Mouse (Mus musculus) thymus, postnatal 10 days (tissue): ENCODE data around the gene Cep57.
A peak's percentile ranks its signal among the peaks of the same experiment; 100 is the strongest.

Experiments
- DNase-seq, 2 experiments: peaks; one replicate each; pipeline ENCODE4 v3.0.0; 2021; ENCODE audit warnings: low spot score in 2 of 2

Gene Cep57

DNA sequence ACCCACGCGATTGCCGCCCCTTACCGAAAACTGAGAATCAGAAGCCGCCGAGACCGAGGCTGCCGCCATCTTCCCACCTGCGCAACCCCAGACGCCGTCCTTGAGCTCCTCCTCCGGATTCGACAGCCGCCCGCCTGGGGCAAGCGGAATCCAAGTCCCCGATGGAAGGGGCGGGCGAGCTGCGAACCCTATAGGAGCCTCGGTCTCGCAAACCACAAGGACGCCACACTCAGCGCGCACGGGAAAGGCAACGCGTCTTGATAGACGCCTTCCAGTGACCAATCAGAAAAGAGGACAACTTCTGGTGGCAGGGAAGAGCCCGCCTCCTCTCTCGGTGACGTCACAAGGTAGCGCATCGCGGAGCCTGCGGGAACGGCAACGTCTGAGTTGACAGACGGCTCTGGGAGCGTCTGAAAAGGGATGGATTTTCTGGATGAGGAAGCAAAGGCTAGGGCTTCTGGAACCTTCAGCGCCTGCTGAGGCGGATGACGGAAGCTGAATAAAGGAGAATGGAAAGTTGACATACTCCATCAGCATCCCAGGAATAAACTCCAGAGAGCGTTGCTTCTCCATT, at the start of gene Cep57:
Cep57 (minus strand) TSS at position 276 of the 574 bp plus-strand sequence.
- DNase-seq: peak; percentile 95

DNA sequence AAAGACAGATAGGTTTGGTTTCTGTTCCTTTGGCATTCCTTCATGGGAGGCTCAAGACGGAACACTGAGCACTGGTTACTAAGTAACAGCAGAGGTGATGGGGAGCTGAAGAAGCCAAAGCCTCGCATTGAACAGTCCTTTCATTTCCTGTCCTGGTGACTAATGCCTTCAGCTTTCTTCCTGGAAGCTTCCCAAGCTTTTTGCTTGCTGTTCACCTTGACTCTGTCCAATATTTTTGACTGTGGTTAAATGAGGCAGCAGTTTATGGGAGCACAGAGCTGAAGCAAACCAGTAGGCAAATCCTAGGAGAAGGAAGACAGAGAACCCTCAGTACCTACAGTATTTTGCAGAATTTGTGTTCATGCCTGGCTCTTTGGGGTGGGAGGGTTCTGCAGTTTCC, 48.4 kb upstream of the Cep57 start:
- DNase-seq: no peak

DNA sequence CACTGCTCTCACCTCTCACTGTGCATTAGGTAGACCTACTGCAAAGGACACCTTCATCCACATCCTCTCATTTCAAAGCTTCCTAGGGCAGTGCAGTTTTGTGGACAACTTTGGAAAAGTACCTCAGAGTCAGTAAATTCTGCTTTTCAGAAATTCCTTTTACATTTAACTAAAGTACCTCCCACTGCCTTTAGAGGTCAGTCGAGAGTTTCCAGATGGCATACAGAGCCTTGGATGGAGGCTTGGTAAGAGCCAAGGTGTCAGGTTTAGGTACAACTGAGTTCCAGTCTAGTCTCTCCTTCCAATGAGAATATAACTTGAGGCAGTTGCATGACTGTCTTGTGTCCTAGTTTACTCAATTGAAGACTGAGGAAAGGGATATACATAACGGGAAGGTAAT, 47.5 kb upstream of the Cep57 start:
- no peak for DNase-seq

DNA sequence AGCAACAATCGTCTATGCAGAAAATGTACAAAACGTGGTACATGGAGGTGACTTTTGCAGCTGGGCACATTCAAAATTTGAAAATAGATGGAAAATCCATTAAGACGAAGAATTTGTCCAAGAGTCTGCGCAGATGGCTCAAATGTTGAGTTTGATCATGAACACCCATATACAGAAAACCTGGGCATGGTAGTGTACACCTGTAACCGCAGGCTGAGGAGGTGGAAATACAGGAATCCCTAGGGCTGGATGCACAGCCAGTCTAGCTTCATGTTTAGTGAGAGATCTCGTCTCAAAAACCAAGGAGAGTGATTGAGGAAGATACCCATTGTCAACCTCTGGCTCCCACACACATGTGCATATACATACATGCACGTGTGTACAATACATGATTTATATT, 44.7 kb upstream of the Cep57 start:
- no peak for DNase-seq

DNA sequence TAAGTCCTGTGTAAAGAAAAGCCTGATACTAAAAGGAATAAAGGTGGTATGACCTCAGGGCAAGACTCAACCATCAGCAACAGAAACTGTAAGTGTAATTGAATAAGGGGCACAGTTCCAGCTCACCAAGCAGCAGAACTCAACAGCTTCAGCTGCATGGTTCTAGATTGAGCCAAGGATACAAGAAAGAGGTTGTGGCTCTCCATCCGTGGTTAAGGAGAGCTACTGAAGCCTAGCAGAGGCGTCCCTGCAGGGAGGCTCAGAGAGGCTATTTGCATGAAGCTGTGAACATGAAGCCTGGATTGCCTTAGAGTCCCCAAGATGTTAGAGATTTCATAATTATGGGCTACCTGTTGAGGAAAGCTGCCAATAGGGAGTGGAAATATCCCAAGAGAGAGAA, 40.7 kb upstream of the Cep57 start:
- DNase-seq: no peak

DNA sequence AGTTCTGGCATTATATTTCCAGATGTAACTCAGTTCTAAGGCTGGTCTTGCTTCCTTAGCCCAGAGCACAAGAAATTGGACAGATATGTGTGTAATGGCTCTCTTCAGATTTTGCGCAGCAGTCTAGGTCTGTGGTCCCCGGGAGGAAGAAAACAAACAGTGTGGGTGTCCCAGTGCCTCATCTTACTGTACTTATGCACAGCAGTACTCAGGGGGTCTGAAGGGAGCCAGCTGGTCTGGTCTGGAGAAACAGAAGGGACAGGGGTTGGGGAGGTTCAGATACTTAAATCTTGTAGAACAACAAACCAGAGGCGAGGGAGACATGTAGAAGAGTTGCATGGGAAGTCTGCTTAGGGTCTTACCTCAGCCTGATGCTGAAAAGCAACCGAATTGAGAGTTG, 29.9 kb upstream of the Cep57 start:
- DNase-seq: no peak

DNA sequence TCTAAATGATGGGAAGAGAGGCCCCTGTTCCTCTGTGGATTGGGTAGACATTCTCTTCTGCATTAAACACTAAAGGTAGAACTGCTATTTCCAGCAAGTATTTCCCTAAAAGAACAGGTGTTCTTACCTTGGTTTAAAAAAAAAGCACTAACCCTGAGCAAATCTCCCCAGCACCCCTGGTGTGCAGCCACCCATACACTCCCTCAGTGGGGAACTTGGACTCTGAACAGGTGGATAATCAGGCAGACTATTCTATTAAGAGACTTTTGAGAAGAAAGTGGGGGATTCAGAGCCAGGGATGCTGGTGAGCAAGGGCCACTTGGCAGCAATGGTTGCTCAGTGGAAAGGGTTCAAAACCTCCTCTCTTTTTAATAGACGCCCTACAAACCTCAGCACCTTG, 29.3 kb upstream of the Cep57 start:
- no peak for DNase-seq

DNA sequence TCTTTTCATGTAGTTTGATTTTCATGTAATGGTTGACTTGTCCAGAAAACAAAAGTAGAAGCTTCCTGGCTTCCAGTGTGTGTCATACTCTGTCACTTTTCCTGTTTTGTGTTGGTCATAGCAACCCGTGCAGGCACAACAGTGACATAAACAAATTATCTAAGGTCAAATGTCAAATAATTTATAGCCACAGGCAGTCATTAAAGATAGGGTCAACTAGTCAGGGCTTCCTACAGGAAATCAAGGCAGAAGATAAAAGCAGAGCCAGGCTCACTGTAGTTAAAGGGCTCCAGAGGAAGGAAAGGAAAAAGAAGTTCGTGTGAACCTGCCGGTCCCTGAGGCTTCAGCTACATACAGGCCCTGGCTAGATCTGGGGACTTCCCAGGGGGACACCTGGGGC, 27.0 kb upstream of the Cep57 start:
- DNase-seq: no peak

DNA sequence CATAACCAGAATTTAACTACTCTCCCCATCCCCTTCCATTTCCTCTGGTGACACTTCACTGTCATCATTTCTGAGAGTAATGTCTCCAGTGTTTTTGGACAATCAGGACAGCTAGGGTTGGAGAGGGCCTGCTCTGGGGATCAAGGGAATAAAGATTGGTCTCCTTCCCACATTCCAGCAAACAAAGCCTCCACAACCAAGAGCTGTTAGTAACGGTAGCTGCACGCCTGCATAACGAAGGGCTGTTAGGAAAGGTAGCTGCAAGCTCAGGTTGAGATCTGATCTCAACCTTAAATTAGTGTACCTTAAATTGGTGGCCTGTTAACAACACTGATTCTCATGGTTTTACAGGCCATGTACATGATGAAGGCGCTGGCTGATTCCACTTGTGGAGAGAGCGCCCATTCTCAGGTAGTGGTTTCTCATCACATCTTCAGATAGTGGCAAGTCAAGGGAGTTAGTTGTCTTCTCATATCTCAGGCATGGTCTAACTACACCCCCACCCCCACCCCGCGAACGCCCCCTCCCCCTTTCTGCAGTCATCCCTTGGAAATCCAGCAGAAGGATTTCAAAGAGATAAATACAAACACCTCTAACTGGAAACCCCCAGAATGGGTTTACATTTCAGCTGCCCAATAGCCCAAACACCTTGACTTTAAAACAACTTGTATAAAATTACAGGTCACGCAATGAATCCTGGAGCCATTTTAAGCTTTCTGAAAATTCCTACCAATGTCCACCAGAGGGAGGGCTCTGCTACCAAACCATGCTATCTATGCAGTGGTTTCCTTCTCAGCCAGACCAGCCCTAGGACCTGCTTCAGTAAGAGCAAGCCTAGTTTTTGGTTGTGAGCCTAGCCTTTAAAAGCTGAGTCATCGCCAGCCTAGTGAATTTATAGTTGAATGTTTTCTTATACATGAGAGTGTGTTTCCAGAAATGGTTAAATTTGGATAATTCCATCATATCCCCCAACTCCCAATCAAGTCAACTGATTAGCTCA, 21.9 kb upstream of the Cep57 start:
- peak in 1 of 2 experiments; percentile 11 for DNase-seq

DNA sequence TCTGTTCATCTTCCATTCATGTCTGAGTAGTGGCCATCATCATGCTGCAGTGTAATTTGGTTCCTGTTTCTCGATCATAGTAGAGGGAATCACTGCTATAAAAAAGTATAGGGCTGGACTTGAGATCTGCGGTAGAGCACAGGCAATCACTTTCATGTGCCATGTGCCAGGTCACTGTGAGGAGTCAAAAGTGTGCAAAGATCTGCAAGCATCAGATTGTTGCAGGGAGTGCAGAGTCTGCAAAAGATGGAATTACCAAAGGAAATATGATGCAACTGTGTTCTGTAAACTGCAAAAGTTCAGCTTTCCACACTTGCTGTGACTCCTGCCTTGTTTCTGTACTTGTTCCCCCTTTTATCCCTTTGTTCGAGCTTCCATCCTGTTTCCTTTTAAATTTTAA, 20.7 kb upstream of the Cep57 start:
- DNase-seq: no peak

DNA sequence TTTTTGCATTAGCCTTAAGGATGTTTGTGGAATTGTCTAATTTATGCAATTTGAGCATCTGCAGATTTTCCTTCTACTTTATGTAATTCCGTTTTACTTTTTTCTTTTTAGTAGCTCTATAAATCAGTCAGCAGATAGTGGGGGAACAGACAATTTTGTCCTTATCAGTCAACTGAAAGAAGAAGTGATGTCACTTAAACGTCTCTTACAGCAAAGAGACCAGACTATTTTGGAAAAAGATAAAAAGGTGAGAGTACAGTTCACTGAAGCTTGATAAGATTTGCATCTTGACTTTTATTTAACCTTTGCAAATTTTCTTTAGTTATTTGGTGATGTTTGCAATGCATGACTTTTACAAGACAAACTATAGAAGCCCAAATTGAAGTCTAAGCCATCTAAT, 9.8 kb upstream of the Cep57 start:
- no peak for DNase-seq

DNA sequence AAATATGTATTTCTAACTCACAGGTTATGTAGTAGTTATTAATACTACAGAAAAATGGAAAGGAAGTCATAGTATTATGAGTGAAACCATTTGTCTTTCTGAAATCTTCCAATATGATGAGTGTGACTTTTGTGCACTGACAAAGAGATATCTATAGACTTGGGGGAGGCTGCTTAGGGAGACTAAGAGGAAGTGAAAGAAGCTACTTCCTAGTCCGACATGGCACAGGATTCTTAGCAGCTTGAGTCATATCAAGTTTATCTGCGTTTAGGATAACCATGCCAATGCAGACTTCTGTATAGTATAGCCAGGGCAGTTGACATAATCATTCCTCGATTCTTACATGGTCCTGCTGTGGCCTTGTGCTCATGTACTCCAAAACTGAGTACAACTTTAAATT, 8.3 kb upstream of the Cep57 start:
- DNase-seq: no peak

DNA sequence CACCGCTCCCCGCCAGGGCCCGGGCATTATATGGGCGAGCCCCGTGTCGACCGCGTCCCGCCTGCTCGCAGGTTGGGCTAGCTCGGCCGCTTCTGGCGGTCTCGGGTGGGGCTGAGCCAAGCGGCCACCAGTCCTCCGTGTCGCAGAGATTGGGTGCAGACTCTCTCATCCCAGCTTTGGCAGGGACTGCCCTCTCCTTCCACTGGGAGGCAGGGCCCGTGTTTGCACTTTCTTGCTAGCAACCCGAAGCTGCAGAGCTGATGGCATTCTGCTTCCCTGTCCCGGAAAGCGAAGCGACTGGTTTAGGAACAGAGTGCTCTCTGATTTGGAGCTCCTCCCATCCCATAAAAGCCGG, 1.2 kb upstream of the Cep57 start:
- no peak for DNase-seq

DNA sequence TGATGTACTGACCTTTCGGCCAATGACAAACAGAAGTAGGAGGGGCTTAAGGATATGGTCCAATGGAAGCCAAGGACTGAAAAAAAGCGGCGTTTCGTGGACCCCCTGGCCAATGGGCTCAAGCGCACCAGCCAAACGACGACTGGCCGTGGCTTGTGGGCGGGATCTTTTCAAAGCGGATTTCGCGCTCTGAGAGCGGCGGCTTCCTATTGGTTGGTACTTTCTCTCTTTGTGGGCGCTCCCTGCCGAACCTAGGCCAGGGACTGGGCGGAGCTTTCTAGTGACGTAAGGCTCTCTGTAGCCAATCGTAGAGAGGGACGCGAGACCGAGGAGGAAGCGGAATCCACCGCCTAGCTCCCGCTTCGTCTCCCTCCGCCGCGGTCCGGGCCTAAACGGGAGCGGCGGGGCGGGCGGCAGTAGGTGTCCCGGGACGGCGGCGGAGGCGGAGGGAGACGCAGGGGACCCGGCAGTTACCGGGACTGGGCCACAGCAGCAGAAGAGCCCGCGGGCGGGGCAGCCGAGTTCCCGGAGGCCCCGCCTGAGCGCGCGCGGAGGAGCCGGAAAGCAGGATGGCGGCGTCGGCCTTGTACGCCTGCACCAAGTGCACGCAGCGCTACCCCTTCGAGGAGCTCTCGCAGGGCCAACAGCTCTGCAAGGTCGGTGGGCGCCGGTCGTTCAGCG, 639 bp upstream of the Cep57 start, which contains the start of gene Fam76b:
Fam76b (plus strand) TSS at position 311 of the 681 bp plus-strand sequence.
- peak; percentile 98 to 100 for DNase-seq

DNA sequence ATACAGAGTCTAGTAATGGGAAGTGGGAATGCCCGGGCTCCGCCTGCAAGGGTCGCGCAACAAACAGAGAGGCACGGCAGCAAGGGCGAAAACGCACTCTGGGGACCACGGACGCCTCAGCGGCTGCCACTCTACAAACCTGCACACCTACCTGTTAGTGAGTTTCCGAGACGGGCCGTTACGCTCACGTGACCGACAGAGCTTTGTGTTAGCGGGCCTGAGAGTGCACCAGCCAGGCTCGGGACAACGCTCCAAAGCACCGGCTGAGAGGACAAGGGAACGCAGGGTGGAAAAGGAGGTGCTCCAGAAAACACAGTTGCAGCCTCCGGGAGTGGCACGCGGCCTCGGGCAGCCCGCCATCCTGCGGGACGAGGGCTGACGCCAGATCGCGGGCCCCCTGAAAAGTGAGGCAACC, 509 bp downstream of the Cep57 start:
- DNase-seq: peak in 1 of 2 experiments; percentile 61

DNA sequence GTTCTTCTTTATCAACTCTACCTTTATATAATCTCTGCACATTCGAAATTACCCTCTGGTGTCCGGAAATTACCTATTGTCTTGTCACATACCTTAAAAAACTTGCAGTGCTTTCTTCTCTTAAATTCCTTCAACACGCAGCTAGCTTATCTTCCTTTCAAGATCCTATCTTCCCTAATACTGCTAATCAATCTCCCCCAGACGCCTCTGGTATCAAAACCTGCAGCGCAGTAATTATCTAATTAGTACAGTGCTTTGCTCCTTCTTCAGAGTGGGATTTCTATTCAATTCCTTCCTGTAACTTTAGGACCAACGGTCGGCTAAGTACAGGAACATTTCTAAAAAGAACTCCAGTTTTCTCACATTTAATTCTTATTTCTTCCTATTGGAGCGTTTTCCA, 1.0 kb downstream of the Cep57 start:
- DNase-seq: no peak

DNA sequence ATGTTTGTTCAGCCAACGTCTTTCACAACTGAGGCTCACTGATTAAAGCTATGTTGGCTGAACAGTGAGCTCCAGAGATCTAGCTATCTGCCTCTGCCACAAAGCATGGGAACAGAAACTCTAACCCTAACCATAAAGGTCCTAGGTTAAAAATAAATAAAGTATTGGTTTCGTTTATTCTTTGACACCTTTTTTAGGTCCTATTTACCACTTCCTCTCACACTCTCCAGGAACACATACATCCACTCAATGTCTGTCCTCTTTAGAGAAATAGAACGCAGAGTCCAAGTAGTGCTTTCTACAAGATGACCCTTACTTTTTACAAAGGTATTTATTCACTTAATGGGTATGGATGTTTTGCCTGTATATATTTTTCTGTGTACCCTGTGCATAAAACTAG, 6.1 kb downstream of the Cep57 start:
- DNase-seq: no peak

DNA sequence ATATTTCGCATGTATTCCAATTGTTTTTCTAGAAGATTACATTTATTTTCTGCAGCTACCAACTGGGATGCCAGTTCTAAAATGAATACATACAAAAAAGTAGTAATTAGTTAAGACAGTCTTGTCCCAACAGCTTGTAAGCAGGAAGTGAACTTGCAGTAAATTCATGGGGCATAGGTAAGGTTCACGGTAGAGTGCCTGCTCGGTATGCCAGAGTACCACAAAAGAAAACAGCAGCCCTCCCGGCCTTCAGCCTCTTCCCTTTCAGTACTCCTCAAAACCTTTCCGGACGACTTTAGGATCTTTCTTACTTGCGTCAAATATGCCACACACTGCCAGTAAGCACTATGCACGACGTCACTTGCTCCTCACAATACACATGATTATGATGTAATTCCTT, 8.5 kb downstream of the Cep57 start:
- no peak for DNase-seq

DNA sequence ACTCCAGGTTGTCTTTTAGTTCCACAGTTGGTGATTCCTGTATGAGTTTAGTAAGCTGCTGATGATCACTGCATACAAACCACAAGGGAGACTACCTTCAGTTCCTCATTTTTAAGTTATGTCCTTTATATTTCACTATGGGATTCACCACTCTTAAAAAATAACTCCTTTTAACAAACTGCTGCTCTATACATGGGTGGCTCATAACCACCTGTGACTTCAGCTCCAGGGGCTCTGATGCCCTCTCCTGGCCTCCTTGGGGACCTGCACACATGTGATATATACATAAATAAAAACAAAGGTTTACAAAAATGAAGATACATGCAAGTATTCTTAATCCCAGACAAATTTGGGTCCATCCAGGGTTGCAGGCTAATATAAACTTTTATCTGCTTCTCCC, 17.0 kb downstream of the Cep57 start:
- DNase-seq: no peak

DNA sequence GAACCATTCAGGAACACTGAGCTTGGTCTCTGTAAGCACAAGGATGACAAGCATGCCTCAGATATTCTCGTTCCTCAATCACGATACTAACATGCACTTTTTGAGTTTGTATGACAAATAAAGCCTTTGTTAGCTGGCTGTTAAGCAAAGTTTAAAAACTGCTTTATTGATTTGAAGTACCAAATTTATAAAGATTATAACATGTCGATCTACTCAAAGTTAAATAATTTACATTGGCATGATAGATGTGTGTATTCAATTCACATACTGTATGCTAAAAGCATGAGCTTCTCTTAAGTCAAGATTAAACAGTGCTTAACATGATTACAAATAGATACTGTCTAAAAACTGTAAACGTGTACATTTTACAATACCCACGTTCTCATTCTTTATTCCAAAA, 19.2 kb downstream of the Cep57 start:
- DNase-seq: no peak

DNA sequence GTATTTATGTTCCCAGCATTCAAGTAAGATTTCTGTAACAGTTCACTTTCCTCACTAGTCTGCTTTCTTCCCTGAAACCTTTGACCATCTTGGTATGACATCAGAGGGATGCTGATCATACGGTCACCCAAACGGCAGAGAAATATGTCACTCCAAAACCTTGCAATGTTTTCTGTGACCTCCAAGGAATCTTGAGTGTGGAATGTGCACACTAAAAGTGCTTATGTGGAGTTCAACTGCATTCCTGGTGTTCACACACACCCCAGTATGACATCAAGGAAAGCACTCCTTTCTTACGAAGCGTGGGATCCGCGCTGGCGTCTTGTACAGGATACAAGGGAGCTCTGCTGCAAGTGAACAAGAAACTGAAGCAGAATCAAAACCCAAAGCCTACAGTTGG, 20.1 kb downstream of the Cep57 start:
- DNase-seq: no peak

DNA sequence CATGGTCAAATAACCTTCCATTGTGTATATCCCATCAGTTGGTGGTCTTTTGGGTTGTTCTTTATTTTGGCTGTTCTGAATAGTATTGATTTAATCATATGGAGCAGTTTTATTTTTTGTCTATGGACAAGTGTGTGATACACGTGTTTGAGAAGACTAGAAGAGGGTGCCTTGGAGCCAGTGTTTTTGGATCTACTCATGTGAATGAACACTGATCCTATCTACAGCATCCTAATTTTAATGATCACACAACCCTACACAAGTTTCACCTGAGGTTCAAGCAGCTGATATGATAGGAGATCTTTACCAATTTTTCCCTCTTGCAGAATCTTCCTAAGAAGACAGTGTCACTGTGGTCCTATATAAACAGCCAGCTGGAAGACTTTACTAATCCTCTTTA, 22.4 kb downstream of the Cep57 start:
- no peak for DNase-seq

DNA sequence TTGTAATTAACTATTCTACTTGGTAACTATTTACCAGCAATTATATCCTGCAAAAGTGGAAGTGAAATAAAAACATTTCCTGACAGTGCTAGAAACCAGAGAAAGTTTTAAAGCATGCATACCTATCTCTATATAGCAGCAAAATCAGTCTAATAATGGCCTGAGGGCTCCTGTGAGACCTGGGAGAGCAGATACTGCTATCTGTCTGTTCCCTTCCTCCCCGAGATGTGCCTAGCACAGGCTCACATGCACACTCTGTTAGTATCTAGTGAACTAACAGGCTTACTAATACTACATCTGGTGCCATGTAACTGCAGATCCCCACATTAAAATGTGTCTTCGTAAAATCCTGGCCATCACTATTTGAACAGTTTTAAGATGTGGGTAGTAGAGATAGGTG, 32.2 kb downstream of the Cep57 start:
- DNase-seq: no peak
